Mouse (Mus musculus) neural tube, embryonic 10.5 days (tissue): ENCODE data around the gene Rab33a.

Experiments
- DNase-seq: peaks from one replicate; pipeline ENCODE4 v3.0.0-alpha.2; 2017; ENCODE audit warnings: low spot score; ENCODE audit errors: extremely low spot score

Rab33a gene

GRCm38 (mm10) chrX:48518808-48519548 is at the start of gene Rab33a:
Gene Rab33a (plus strand): TSS chrX:48519285.
- peak; percentile 44 for DNase-seq

GRCm38 (mm10) chrX:48481095-48481494 is 38.0 kb upstream of the Rab33a start:
- no peak for DNase-seq

- no peak for DNase-seq
Observed at GRCm38 (mm10) chrX:48481687-48482086, 37.4 kb upstream of the Rab33a start.

- DNase-seq, result no peak
Observed at GRCm38 (mm10) chrX:48493763-48494162, 25.3 kb upstream of the Rab33a start.

GRCm38 (mm10) chrX:48513166-48513807 is 5.8 kb upstream of the Rab33a start, which contains the start of gene Aifm1:
Gene Aifm1 (minus strand): TSS chrX:48513563.
- peak; percentile 83 for DNase-seq

- DNase-seq, result no peak
Observed at GRCm38 (mm10) chrX:48513824-48514223, 5.3 kb upstream of the Rab33a start.

GRCm38 (mm10) chrX:48518211-48518807 is 776 bp upstream of the Rab33a start:
- DNase-seq, result no peak

- DNase-seq, result peak; percentile 14
Observed at GRCm38 (mm10) chrX:48519549-48520085, 532 bp downstream of the Rab33a start.

GRCm38 (mm10) chrX:48521651-48522050 is 2.6 kb downstream of the Rab33a start:
- no peak for DNase-seq

GRCm38 (mm10) chrX:48523512-48523911 is 4.4 kb downstream of the Rab33a start:
- no peak for DNase-seq

GRCm38 (mm10) chrX:48525332-48525731 is 6.2 kb downstream of the Rab33a start:
- no peak for DNase-seq

GRCm38 (mm10) chrX:48525866-48526265 is 6.8 kb downstream of the Rab33a start:
- DNase-seq, result no peak

- DNase-seq, result no peak
Observed at GRCm38 (mm10) chrX:48526435-48526834, 7.3 kb downstream of the Rab33a start.

- DNase-seq, result peak; percentile 57
Observed at GRCm38 (mm10) chrX:48532175-48532574, 13.1 kb downstream of the Rab33a start.
